Mouse (Mus musculus) CH12.LX (cell line): ENCODE data around the gene Fam19a2. TPM values are rescaled to one million over a fixed set of nuclear protein-coding genes. Genes with fewer than 3 reads are reported as not detected.

Experiments
- DNase-seq: peaks from one replicate; pipeline ENCODE4 v3.0.0-alpha.2; 2013; ENCODE audit errors: extremely low read depth
- H3K27ac ChIP-seq: 2 replicates; pipeline ENCODE4 v1.5.1; 2012; ENCODE audit warnings: low read depth, mild to moderate bottlenecking, control low read depth, moderate library complexity; ENCODE audit not compliant: insufficient read depth
- H3K27me3 ChIP-seq: replicated peaks from 2 replicates; pipeline ENCODE3; 2012; ENCODE audit warnings: inconsistent platforms
- H3K36me3 ChIP-seq, 2 experiments: replicated peaks in 1 of 2; 2 replicates each; pipeline versions ENCODE3 to v1.6.1; 2012; ENCODE audit warnings: inconsistent platforms in 1 of 2, low read length in 1 of 2, mild to moderate bottlenecking in 1 of 2, mixed read lengths in 1 of 2, moderate library complexity in 1 of 2; ENCODE audit not compliant: control insufficient read depth in 1 of 2, insufficient read depth in 1 of 2
- H3K4me1 ChIP-seq, 2 experiments: 2 replicates each; pipeline ENCODE4 v1.6.1; 2012; ENCODE audit warnings: inconsistent platforms in 1 of 2, moderate library complexity in 1 of 2; ENCODE audit not compliant: insufficient read depth in 2 of 2, control insufficient read depth in 1 of 2
- H3K4me2 ChIP-seq: 2 replicates; pipeline ENCODE4 v1.6.1; 2012; ENCODE audit warnings: low read depth, mild to moderate bottlenecking, control low read depth; ENCODE audit not compliant: poor library complexity, insufficient read depth, severe bottlenecking
- H3K4me3 ChIP-seq, 3 experiments: fragments of 150-350 bp in 1 of 3; sonication (generic) in 1 of 3; replicated peaks in 1 of 3; 2 replicates each; pipeline versions ENCODE3 to v1.5.1; 2011 to 2012; ENCODE audit warnings: low read depth in 2 of 3, low read length in 2 of 3, mild to moderate bottlenecking in 2 of 3, moderate library complexity in 2 of 3, control low read depth in 1 of 3, improper control_type of control experiment in 1 of 3, inconsistent platforms in 1 of 3, mixed read lengths in 1 of 3; ENCODE audit not compliant: poor library complexity in 1 of 3
- H3K79me2 ChIP-seq: replicated peaks from 2 replicates; pipeline ENCODE4 v1.6.1; 2012; ENCODE audit warnings: mild to moderate bottlenecking, moderate library complexity; ENCODE audit not compliant: control insufficient read depth, poor library complexity, insufficient read depth, severe bottlenecking; ENCODE audit errors: extremely low read depth
- H3K9ac ChIP-seq: 2 replicates; pipeline ENCODE4 v1.6.1; 2012; ENCODE audit warnings: low read depth, mild to moderate bottlenecking, control low read depth, moderate library complexity; ENCODE audit not compliant: insufficient read depth
- H3K9me3 ChIP-seq: replicated peaks from 2 replicates; pipeline ENCODE3; 2012; ENCODE audit warnings: low read length, inconsistent platforms, mixed read lengths
- CHD1 ChIP-seq: IDR thresholded peaks from 2 replicates; pipeline ENCODE4 v1.6.1; 2012; ENCODE audit warnings: low read depth, low read length, improper control_type of control experiment, inconsistent platforms
- E2F4 ChIP-seq: IDR thresholded peaks from 2 replicates; pipeline ENCODE4 v1.6.1; 2011; ENCODE audit warnings: low read depth, low read length, improper control_type of control experiment; ENCODE audit not compliant: insufficient replicate concordance
- ELF1 ChIP-seq: IDR thresholded peaks from 2 replicates; pipeline ENCODE4 v1.6.1; 2014; ENCODE audit warnings: low read depth, mild to moderate bottlenecking, inconsistent platforms, low read length, improper control_type of control experiment
- EP300 ChIP-seq: IDR thresholded peaks from 2 replicates; pipeline ENCODE4 v1.6.1; 2011; ENCODE audit warnings: low read length, improper control_type of control experiment
- GABPA ChIP-seq: IDR thresholded peaks from 2 replicates; pipeline ENCODE4 v1.6.1; 2012; ENCODE audit warnings: low read depth, low read length, improper control_type of control experiment, inconsistent platforms; ENCODE audit not compliant: insufficient replicate concordance
- HCFC1 ChIP-seq: IDR thresholded peaks from 2 replicates; pipeline ENCODE4 v1.6.1; 2012; ENCODE audit warnings: low read depth, mild to moderate bottlenecking, inconsistent platforms, low read length, improper control_type of control experiment
- JUN ChIP-seq: IDR thresholded peaks from 2 replicates; pipeline ENCODE4 v1.6.1; 2011; ENCODE audit warnings: low read depth, mild to moderate bottlenecking, low read length, improper control_type of control experiment, moderate library complexity; ENCODE audit not compliant: insufficient read depth
- JUND ChIP-seq: conservative IDR thresholded peaks from 2 replicates; pipeline ENCODE4 v1.6.1; 2011; ENCODE audit warnings: low read depth, low read length, improper control_type of control experiment
- KAT2A ChIP-seq: IDR thresholded peaks from 2 replicates; pipeline ENCODE4 v1.6.1; 2012; ENCODE audit warnings: low read length, improper control_type of control experiment, inconsistent platforms; ENCODE audit not compliant: insufficient replicate concordance
- MAFK ChIP-seq: IDR thresholded peaks from 2 replicates; pipeline ENCODE4 v1.6.1; 2011; ENCODE audit warnings: low read length, improper control_type of control experiment; ENCODE audit not compliant: insufficient replicate concordance
- MAX ChIP-seq: IDR thresholded peaks from 2 replicates; pipeline ENCODE4 v1.6.1; 2011; ENCODE audit warnings: low read length, improper control_type of control experiment
- MYC ChIP-seq: IDR thresholded peaks from 2 replicates; pipeline ENCODE4 v1.6.1; 2011; ENCODE audit warnings: low read depth, mild to moderate bottlenecking, improper control_type of control experiment, low read length
- NELFE ChIP-seq: IDR thresholded peaks from 2 replicates; pipeline ENCODE4 v1.6.1; 2011; ENCODE audit warnings: low read depth, low read length, improper control_type of control experiment
- NRF1 ChIP-seq: IDR thresholded peaks from 2 replicates; pipeline ENCODE4 v1.6.1; 2014; ENCODE audit warnings: low read depth, mild to moderate bottlenecking, inconsistent platforms, low read length, improper control_type of control experiment, moderate library complexity
- POLR2A ChIP-seq: IDR thresholded peaks from 2 replicates; pipeline ENCODE4 v1.6.1; 2011; ENCODE audit warnings: low read depth, mild to moderate bottlenecking, improper control_type of control experiment, low read length
- RAD21 ChIP-seq: IDR thresholded peaks from 2 replicates; pipeline ENCODE4 v1.6.1; 2011; ENCODE audit warnings: low read depth, mild to moderate bottlenecking, low read length, improper control_type of control experiment, moderate library complexity
- RCOR1 ChIP-seq: conservative IDR thresholded peaks from 2 replicates; pipeline ENCODE4 v1.6.1; 2012; ENCODE audit warnings: low read depth, mild to moderate bottlenecking, inconsistent platforms, low read length, improper control_type of control experiment
- SMC3 ChIP-seq: IDR thresholded peaks from 2 replicates; pipeline ENCODE4 v1.6.1; 2011; ENCODE audit warnings: low read depth, low read length, improper control_type of control experiment
- TCF12 ChIP-seq: IDR thresholded peaks from 2 replicates; pipeline ENCODE4 v1.6.1; 2014; ENCODE audit warnings: low read depth, mild to moderate bottlenecking, inconsistent platforms, low read length, improper control_type of control experiment
- UBTF ChIP-seq: IDR thresholded peaks from 2 replicates; pipeline ENCODE4 v1.6.1; 2012; ENCODE audit warnings: low read depth, mild to moderate bottlenecking, inconsistent platforms, low read length, improper control_type of control experiment, moderate library complexity
- USF2 ChIP-seq: conservative IDR thresholded peaks from 2 replicates; pipeline ENCODE4 v1.6.1; 2011; ENCODE audit warnings: low read depth, low read length, improper control_type of control experiment
- ZC3H11A ChIP-seq: IDR thresholded peaks from 2 replicates; pipeline ENCODE4 v1.6.1; 2012; ENCODE audit warnings: low read depth, mild to moderate bottlenecking, inconsistent platforms, low read length, improper control_type of control experiment
- ZNF384 ChIP-seq: IDR thresholded peaks from 2 replicates; pipeline ENCODE4 v1.6.1; 2012; ENCODE audit warnings: low read depth, low read length, improper control_type of control experiment, inconsistent platforms
- dilution Hi-C: fragments of 300-500 bp; cut with MboI; formaldehyde crosslinking; loops from 2 replicates; pipeline ENCODE4 v1.14.3; 2020; ENCODE audit warnings: low sequenced_read_pairs; ENCODE audit not compliant: extremely low pct_unique_long_range_greater_than_20kb, extremely low pct_ligation_motif_present
- in situ Hi-C: fragments of 300-500 bp; cut with MboI; formaldehyde crosslinking; loops from 3 replicates; pipeline ENCODE4 v1.14.3; 2019; ENCODE audit warnings: low sequenced_read_pairs, low pct_ligation_motif_present, low pct_unique_long_range_greater_than_20kb, mixed read lengths
- polyA plus RNA-seq: library from polyadenylated mRNA; unstranded; fragments of >175 nt; gene quantifications from 2 replicates; pipeline ENCODE4 v1.2.1, GENCODE M21; 2012; ENCODE audit warnings: low read depth; ENCODE audit not compliant: insufficient read length
- total RNA-seq, 2 experiments: library from RNA; depleted of rRNA; stranded (reverse); fragments of 300-350 nt in 1 of 2; fragments of >200 nt in 1 of 2; gene quantifications; 2 replicates each; pipeline ENCODE4 v1.2.3; 2012 to 2014

Fam19a2 gene
- total and polyA plus RNA-seq, 3 experiments = not detected

DNA sequence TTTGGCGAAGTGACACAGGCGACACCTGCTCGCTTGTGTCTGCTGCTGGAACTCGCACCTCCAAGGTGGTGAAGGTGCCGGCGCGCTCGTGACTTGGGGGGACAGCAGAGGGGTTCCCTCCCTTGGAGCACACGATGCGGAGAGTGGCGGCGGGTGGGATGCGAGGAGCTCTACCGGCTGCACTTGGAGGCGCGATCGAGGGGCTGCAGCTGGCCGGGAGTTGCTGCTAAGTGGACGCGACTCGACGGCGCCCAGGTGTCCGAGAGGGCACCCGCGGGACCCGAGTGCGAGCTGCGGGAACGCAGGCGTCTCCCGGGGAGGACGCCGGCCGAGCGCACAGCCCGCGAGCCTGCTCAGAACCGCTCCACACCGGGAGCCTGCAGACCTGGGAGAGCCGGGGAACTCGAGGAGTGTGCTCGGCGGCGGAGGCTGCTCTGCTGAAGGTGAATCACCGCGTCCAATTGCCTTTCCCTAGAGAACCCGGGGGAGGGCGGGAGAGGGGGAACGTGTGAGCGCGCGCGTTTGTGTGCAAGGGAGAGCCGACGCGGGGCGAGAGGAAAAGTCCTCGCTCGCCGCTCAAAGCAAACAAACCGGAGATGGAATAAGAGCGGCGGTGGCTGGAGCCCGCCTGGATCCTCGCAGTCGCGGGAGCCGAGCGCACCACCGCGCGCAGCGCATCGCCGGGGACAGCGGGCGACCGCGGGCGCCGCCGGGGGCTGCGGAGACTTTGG is 830 bp downstream of the Fam19a2 start:
- Histone ChIP-seq H3K79me2 (no peaks in the 10 kb centered on the region), H3K27ac (no peak overlapping the region), H3K4me1 (no peaks in the 10 kb centered on the region), H3K9ac (no peak overlapping the region), H3K4me3 (no peak overlapping the region), H3K4me2 (no peak overlapping the region), H3K9me3 (peaks cover 8% of the 10 kb centered on the region), H3K36me3 (no peaks in the 10 kb centered on the region), H3K27me3 (peaks cover 6% of the 10 kb centered on the region)
- no peak for DNase-seq
- TF ChIP-seq NELFE (no peak), KAT2A (no peak), EP300 (no peak), CHD1 (no peak)
- in situ Hi-C loops = no loop called here
- dilution Hi-C loops = no loop called here

DNA sequence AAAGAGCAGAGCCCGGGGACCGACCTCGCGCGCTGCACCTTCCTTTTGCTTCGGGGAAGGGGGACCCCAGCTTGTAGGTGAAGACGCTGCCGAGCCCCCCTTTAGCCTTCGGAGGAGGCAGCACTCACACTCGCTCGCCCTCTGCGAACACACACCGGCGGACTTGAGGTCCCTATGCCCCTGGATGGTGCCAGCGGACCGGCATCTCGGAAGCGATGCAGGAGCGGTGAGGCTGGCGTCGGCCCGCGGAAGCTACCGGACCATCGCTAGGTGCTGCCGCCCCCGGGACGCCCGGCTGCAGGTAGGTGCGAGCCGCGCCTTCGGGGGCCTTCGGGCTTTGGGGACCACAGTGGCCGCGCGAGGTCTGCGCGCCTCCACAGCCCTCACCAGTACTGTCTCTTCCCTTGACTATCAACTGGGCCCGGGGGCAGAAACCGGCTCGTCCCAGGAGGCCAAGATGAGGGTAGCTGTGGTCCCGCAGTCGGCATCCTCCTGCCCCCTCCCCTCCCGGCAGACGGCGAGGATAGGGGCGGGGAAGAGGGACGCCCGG is 1.5 kb downstream of the Fam19a2 start:
- no peak overlapping the region for H3K4me3 ChIP-seq

DNA sequence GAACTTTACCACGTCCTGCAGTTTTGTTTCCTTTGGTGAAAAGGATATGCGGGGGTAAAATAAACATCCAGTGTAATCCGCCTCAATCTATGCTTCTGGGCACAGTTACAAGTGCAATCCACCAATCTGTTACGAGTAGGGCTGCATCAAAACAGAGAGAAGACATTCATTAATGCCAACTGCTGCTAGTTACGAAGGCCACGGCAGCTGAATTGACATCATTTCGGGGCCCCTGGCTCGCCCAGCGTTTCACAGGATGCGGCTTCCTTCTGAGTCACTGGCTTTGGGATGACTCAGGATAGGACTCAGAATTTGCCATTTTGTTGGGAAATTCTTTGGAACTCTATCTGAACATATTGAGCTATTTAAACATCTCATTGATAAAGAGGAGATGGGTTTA is 4.8 kb downstream of the Fam19a2 start:
- dilution Hi-C loops = no loop called here

More for the DNA sequence above, 1.5 kb downstream of the Fam19a2 start:
- TF ChIP-seq JUN = no peak
- no peak for TF ChIP-seq RCOR1
- no peak for TF ChIP-seq UBTF
- TF ChIP-seq CHD1 = no peak
- no peak for TF ChIP-seq MAFK
- no peak for TF ChIP-seq KAT2A
- TF ChIP-seq ZC3H11A = no peak
- TF ChIP-seq ZNF384 = no peak
- no peak for TF ChIP-seq RAD21
- TF ChIP-seq SMC3 = no peak
- no peak for TF ChIP-seq ELF1
- no peak for TF ChIP-seq TCF12
- Histone ChIP-seq H3K36me3 (no peaks in the 10 kb centered on the region), H3K4me1 (no peaks in the 10 kb centered on the region), H3K9me3 (peaks cover 8% of the 10 kb centered on the region), H3K4me2 (no peak overlapping the region), H3K27ac (no peak overlapping the region), H3K9ac (no peak overlapping the region), H3K79me2 (no peaks in the 10 kb centered on the region), H3K27me3 (peaks cover 6% of the 10 kb centered on the region)
- in situ Hi-C loops (no loop called here), dilution Hi-C loops (no loop called here)
- DNase-seq = no peak

More for the DNA sequence above, 4.8 kb downstream of the Fam19a2 start:
- no peak overlapping the region for H3K4me2 ChIP-seq
- H3K27ac ChIP-seq = no peak overlapping the region
- H3K79me2 ChIP-seq = no peaks in the 10 kb centered on the region
- TF ChIP-seq MYC (no peak), ZC3H11A (no peak), UBTF (no peak), NRF1 (no peak), POLR2A (no peak), TCF12 (no peak), JUND (no peak), GABPA (no peak), HCFC1 (no peak), RAD21 (no peak), E2F4 (no peak), ELF1 (no peak), MAX (no peak), NELFE (no peak), CHD1 (no peak), USF2 (no peak)
- H3K9me3 ChIP-seq = peaks cover 8% of the 10 kb centered on the region
- no peak for DNase-seq
- no peak overlapping the region for H3K9ac ChIP-seq
- in situ Hi-C loops = no loop called here
- H3K4me1 ChIP-seq = no peaks in the 10 kb centered on the region
- H3K4me3 ChIP-seq = no peak overlapping the region
- H3K36me3 ChIP-seq = no peaks in the 10 kb centered on the region
- no peaks in the 10 kb centered on the region for H3K27me3 ChIP-seq
